Mouse (Mus musculus) liver, adult (tissue): Measurements from ENCODE around the gene Kcne4.

ENCODE experiments used
- GATA4 ChIP-seq: IDR thresholded peaks from 2 replicates; pipeline ENCODE4 v1.6.1; 2014; ENCODE audit warnings: mild to moderate bottlenecking, low read length; ENCODE audit not compliant: insufficient replicate concordance

Kcne4 gene

GRCm38 (mm10) chr1:78852408-78853093 lies 36.0 kb downstream of the Kcne4 start:
- no peak for TF ChIP-seq GATA4

DNA sequence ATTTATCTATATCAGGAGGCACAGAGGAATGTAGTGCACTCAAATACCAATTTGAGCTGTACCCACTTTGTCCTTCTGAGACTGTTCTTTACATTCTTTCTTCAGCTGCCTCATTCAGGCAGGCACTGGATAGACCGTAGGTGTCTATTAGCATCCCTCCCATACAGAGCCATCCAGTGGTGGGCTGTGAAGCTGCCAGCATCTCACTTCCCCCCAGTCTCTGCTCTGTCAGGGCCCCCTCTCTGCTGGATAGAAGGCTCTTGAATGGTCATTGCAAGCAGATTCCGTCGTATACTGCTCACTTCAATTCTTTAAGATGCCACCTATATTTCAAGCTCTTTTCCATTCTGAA lies 36.5 kb downstream of the Kcne4 start:
- no peak for TF ChIP-seq GATA4

- TF ChIP-seq GATA4 = no peak
Measured at GRCm38 (mm10) chr1:78854306-78854705, 37.7 kb downstream of the Kcne4 start.

DNA sequence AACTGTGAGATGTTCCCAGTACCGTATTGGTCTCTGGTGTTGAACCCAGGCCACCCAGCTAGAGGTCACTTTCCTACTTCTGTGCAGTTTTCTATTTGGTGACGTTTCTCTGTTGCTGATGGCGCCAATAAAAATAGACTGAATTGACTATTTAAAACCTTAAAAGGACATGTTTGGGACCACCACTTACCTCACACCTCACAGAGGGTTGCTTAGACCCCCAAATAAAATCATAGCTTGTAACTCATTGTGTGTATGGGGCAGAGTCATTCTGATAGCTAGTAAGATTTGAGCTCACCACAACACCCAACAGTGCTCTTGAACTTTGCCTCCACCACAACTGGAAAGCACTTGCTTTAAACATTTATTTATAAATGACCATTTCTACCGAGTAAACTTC lies 43.0 kb downstream of the Kcne4 start:
- TF ChIP-seq GATA4 = no peak

- TF ChIP-seq GATA4 = 0 out of 2 replicates have a peak, but pooled peaks have one; percentile 10
Measured at GRCm38 (mm10) chr1:78860056-78860455, 43.5 kb downstream of the Kcne4 start.

- no peak for TF ChIP-seq GATA4
Measured at GRCm38 (mm10) chr1:78862281-78862680, 45.7 kb downstream of the Kcne4 start.

DNA sequence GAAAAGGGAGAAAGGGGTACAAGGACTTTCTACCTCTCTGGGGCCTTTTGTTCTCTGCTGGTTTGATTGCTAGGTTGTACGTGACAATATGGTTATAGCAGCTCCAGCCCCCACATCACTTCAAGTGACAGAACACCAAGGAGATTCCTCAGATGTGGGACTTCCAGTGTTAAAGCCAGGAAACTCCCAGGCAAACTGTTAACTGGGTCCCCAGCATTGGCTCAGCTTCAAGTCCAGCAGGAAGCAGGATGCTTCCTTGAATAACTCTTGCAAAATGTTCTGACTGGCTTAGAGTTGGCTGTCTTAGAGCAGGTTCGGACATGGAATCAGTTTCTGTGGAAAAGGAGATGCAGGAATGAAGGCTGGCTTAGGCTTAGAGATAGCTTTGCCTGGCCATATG lies 47.3 kb downstream of the Kcne4 start:
- TF ChIP-seq GATA4 = no peak

DNA sequence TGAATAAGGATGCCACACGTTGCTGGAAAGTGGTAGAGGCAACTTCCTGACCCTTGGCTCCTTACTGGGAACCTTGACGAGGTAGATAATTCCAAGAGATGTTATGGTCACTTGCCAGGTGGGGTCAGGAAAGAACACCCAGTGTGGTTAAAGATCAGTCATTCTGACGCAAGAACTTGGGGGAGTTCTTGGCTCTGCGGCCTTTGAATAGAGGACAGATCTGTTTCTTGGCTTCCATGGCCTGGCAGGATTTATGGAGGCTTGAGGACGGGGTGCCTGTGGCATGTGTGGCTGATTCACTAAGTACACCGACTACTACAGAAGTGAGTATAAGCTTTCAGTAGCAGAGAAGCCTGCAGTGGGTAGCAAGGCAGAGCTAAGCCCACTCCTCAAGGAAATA lies 47.8 kb downstream of the Kcne4 start:
- TF ChIP-seq GATA4 = no peak

DNA sequence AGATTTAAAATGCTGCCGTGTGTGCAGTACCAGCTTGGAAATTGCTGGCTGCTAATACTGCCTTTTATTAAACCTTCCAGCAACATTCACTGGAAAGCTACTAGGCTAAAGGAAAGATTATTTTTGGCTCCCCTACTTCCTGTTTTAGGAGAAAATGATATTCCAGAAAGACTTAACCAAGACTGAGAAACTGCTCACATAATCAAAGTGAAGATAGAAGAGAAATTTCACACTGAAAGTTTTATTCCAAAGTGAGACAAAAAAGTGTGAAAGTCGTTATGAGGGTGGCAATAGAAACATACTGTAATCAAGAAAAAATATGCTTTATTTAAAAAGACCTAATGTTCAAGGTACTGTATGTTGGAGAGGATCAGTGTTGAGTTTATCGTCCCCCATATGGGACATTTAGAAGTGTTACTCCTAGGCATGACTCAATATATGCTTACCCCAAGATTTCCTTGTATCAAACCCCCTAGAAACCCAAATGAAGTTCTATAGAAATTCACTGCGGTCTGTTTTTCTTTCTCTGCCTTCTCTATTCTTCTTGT lies 48.3 kb downstream of the Kcne4 start:
- no peak for TF ChIP-seq GATA4

GRCm38 (mm10) chr1:78865991-78866390 lies 49.4 kb downstream of the Kcne4 start:
- no peak for TF ChIP-seq GATA4

DNA sequence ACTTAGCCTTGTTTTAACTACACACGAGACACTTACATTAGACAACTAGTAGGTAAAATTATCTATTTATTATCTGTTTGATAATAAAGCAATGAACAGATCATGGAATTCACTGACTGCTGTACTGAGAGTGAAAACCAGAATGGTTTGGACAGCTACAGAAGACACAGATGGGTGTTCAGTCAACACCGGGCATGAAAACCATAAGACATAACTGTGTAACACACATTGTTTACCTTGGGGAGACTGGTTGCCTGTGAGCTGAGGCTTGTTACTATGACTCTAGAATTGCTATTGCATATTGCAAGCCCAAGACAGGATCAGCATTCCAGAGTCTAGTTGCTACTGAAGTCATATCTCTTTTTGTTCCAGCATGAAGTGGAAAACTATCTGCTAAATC lies 49.9 kb downstream of the Kcne4 start:
- no peak for TF ChIP-seq GATA4
